Mouse (Mus musculus) layer of hippocampus, adult 8-10 months (tissue): ENCODE measurements around the gene Nid1. TPM values are rescaled to one million over a fixed set of nuclear protein-coding genes. Genes with fewer than 3 reads are reported as not detected.
"Not testable (repeated sequence)": the region's sequence is repeated elsewhere in the genome, so short reads cannot be mapped to it uniquely, and the experiment has no call there.

Source experiments
- DNase-seq, 2 experiments: peaks; one replicate each; pipeline ENCODE4 v3.0.0; 2022; ENCODE audit warnings: low spot score in 2 of 2
- total RNA-seq, 4 experiments: library from RNA; stranded (reverse); gene quantifications; 2 replicates each; pipeline ENCODE4 v1.2.4; 2022

The Nid1 gene
- total RNA-seq: 1 to 10 TPM; 4.0 to 5.0 (median 4.4) TPM

- not testable (repeated sequence) for DNase-seq
These were observed at the start of gene Nid1 for GRCm38 (mm10) chr13:13437460-13438015. Gene Nid1 (plus strand): TSS chr13:13437551.

DNA sequence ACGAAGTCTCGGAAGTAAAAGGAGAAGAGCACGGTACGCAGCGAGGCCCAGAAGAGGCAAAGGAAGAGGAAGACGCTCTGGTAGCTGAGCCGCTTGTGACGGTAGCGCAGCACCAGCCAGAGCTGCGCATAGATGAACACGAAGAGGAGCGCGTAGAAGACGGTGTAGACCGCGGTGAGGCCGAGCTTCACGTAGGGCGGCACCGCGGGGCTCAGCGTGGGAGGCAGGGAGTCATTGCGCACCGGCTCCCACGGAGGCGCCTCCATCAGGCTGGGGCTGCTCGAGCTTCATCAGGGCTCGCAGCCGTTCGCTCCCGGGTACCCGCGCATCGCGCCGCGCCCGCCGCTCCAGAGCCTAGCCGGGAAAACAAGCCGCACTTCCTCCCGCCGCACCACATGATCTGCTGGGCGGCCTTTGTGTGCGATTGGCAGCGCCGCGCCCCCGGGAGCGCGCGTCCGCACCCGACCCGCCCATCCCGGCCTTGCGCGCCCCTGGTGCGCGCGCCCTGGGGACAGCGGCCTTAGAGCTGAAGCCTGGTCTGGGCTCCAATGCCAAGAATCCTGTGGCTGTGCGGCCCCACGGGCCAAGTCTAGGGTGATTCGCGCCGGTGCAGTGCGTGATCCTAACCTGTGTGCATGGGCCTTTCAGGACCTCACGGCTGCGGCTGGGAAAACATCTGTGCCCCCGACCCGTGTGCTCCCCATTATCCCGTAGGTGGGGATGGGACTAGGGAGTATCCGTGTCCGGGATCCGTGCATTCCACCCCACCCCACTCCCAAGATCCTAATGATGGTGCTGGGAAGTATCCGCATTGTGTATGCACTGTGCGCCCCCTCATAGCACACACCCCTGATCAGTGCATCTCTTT lies 43.9 kb upstream of the Nid1 start, which contains the start of gene Gpr137b:
Gpr137b (minus strand) TSS at position 787 of the 868 bp plus-strand sequence.
- peak; percentile 41 to 58 for DNase-seq

DNA sequence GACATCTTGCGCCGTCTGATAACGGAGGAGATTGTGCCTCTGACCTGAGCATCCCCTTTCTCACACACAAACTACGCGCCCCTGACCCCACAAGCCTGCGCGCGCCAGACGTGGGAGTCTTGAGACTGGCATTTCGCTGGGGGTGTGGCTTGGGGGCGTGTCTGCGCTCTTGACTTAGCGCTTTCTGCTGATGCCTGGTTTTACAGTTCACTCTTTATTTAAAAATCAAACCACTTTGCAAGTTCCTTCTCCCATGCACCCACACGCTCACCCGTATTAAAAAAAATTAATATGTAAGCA lies 43.3 kb upstream of the Nid1 start:
- DNase-seq: not testable (repeated sequence)

DNA sequence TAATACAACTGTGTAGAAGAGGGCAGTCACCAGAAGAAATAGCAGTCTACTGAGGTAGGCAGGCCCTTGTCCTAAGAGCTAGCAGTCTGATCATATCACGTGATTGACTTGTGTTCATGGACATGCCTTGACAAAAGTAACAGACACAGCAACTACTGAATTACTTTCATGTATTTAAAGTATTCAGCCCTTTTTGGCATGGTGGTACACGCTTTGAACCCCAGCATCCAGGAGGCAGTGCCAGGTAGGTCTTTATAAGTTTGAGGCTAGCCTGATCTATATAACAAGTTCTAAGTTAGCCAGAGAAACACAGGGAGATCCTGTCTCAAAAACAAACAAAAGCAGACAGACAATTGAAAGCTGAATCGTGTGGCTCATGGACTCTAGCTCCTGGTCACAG lies 36.5 kb upstream of the Nid1 start:
- DNase-seq: not testable (repeated sequence)

- DNase-seq: not testable (repeated sequence)
These were observed 34.5 kb upstream of the Nid1 start for GRCm38 (mm10) chr13:13402818-13403217.

DNA sequence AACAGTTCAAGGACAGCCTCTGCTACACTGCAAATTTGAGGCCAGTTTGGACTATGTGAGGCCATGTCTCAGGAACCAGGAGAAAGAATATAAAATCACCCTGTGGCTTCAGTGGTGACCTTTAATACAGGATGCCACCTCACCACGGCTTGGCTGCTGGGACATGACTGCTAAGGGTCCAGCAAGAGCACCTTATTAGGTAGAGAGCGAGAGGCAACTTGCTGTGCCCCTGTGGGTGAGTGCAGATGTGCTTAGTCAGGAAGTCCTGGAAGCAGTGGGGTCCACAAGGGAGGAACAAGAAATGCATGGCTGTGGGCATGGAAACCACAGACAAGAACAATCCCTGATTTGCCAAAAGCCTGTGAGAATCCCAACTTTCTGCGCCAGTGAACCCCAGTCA lies 34.0 kb upstream of the Nid1 start:
- not testable (repeated sequence) for DNase-seq

- not testable (repeated sequence) for DNase-seq
These were observed 33.5 kb upstream of the Nid1 start for GRCm38 (mm10) chr13:13403839-13404238.

DNA sequence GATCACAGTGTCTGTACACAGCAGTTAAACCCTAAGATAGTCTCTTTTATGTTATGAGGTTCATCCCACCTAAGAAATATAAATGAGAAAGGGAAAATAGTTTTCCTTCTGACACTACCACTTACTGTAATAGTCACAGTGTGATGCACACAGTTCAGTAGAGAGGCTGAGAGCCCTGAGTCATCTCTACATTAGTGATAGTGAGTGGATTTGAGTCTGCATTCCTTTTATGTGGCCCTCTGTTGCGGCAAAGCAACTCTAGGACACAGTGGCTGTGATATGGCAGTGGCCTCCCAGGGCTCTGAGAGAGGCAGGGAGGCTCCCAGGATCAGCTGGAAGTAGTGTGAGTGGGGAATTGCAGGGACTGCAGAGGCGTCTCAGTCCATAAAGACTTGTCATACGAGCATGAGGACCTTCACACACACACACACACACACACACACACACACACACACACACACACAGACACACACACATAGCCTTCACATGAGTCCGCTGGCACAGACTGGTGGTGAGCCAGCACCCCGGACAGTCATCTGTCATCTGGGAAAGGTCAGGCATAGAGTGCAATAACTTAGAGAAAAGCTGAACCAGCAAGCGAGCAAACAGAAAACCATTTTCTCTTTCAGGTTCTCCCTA lies 32.7 kb upstream of the Nid1 start:
- DNase-seq: not testable (repeated sequence)

GRCm38 (mm10) chr13:13405511-13405910 lies 31.8 kb upstream of the Nid1 start:
- DNase-seq: not testable (repeated sequence)

GRCm38 (mm10) chr13:13414206-13414605 lies 23.1 kb upstream of the Nid1 start:
- no peak for DNase-seq

DNA sequence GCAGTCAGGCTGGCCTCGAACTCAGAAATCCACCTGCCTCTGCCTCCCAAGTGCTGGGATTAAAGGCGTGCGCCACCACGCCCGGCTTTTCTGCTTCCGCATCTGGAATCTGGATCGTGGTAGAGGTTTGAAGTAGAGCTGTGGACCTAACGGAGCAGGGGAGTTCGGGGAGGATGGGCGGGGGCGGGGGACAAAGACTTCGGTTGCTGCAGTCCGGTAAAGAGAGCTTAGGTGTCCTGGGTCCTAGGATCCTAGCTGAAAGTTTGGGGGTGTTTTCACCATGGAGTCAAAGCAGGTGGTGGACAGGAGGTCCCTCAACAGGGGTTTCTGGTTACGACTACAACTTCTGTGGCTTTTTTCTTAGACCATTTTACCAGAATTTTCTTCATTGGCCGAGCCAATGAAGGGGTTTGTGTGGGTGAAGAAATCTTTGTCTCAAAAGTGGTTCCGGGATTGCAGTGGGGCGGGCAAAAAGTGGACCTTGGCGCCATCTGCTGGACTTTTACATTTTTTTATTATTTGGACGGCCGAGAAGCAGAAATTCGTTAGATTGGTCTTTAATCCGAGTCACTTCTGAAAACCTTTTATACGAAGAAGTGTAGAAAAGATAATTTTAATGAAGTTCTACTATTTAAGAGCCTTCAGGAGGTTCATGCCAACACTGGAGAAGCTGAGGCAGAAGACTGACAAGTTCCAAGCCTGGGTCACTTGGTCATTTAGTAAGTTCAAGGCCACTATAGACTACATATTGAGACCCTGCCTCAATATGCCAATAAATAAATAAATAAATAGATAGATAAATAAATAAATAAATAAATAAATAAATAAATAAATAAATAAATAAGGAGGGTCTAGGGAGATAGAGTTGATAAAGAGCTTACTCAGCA lies 22.0 kb upstream of the Nid1 start:
- peak; percentile 17 to 46 for DNase-seq

- not testable (repeated sequence) for DNase-seq
These were observed 21.4 kb upstream of the Nid1 start for GRCm38 (mm10) chr13:13416007-13416337.

DNA sequence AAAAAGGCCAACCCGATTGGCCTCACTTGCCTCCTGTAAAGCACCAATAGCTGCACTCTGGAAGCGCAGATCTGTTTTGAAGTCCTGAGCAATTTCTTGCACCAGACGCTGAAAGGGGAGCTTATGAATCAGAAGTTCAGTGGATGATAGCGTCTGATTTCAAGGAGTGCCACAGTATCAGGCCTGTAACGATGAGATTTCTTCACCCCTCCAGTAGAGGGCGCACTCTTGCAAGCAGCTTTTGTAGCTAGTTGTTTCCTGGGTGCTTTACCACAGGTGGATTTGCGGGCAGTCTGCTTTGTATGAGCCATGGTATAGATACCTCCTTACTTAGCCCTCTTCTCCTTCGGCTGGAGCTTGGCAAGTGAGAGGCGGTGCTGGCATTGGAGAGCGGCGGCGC lies 18.5 kb upstream of the Nid1 start:
- not testable (repeated sequence) for DNase-seq

- not testable (repeated sequence) for DNase-seq
These were observed 14.1 kb upstream of the Nid1 start for GRCm38 (mm10) chr13:13423301-13423700.

GRCm38 (mm10) chr13:13436161-13436560 lies 1.2 kb upstream of the Nid1 start:
- not testable (repeated sequence) for DNase-seq

- not testable (repeated sequence) for DNase-seq
These were observed 982 bp downstream of the Nid1 start for GRCm38 (mm10) chr13:13438112-13438953.

DNA sequence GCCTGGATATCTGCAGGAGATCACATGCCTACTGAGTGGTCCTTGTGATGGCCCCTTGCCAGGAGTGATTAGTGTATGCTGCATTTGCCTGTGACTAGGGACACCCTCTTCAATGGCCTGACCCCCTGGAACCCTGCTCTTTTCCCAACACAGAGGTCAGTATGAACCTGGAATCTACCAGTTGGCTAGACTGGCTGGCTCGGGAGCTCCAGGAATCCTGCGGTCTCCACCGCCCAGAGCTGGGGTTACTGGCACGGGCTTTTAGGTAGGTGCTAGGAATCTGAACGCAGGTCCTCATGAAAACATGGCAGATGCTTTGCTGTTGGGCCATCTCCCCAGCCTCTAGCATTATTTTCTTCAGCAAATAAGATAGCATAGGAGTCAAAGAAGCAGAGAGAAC lies 8.2 kb downstream of the Nid1 start:
- DNase-seq: not testable (repeated sequence)

DNA sequence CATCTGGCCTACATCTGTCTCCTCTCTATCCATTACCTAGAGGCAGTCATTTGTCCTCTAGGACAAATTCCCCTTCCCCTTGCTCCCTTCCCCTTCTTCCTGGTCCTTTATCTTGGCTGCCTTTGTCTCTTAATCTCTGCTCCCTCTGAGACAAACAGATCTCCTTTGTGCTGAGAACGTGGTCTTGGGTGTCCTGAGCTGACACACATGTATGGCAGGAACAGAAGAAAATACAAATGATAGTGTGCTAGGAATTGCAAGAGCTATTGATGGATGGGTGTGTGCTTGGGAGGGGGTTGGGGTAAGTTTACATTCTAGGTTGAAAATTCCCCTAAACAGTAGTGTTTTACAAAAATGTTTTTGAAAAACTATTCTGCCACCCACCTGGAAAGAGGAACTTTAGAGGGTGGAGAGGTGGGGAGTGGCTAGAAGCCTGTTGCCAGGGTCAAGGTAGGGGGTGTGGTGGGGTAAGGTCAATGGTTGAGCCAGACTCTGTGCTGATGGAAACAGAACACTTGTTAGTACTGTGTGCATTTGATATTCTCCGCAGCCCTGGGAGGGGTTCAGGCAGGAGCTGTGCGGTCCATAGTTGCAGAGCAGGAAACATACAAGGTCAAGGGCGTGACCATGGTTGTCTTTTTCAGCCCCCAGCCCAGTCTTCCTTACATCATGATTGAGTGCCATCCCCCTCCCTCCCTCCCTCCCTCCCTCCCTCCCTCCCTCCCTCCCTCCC lies 9.5 kb downstream of the Nid1 start:
- not testable (repeated sequence) for DNase-seq

GRCm38 (mm10) chr13:13449981-13450380 lies 12.6 kb downstream of the Nid1 start:
- DNase-seq: not testable (repeated sequence)

DNA sequence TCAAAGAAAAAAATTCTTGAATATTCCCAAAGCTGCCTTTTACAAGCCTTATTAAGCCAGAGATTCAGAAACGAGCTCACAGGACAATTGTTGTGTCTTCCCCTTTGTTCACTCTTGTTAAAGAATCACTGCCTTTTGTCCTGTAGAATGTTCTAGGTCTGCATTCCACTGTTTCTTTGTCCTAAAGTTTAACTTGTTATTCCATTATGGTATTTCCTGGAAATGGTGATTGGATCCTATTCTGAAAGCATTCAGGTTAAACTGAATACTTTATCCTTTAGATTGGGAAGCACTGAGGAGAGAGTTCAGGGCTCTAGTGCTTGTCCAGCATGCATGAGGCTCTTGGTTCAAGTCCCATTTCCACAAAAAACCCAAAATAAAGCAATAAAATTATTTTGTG lies 13.6 kb downstream of the Nid1 start:
- not testable (repeated sequence) for DNase-seq
